Mouse (Mus musculus): Measurements from ENCODE around the gene Cabp1. TPM values are rescaled to one million over a fixed set of nuclear protein-coding genes. Genes with fewer than 3 reads are reported as not detected.
"Not testable (repeated sequence)": the region's sequence is repeated elsewhere in the genome, so short reads cannot be mapped to it uniquely, and the experiment has no call there.

The Cabp1 gene
- total RNA-seq, 2 experiments from 2014 or later = 2.7 to 3.0 TPM

- DNase-seq (ENCODE audit: low spot score) = no peak
- intact Hi-C loops (cut with DNase I) = no loop called here
These were observed 11.3 kb downstream of the Cabp1 start for GRCm38 (mm10) chr5:115182925-115183324.

DNA sequence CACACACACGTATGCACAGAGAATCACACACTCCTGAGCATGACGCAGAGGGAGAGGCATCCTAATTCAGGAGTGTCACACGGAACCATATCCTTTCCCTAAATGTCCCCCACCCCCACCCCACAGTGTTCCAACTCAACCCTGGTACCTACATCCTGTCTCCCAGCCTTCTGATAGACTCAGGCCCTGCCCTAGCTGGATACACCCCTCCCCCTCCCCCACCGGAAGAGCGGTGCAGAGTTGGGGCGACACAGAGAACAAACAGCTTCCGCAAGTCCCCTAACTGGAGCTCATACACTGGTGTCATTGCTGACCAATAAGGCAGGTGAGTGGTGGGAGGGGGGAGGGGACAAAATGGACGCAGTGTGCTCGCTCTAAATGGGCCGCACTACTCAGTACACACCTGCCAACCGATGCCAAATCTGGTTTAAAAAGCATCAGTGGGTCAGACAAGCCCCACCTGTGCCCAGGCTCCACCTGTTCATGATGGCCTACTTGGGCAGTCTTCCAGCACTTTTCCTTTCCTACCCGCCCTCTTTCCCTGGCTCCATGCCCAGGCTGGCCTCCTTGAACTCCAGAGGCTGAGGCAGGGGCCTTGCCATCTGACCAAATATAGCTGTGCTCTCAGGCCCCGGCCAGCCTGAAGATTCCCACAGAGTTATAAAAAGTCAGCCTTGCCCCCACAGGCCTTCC lies 12.8 kb downstream of the Cabp1 start:
- no peak for DNase-seq (ENCODE audit: low spot score)
- intact Hi-C loops (cut with DNase I) = no loop called here

- DNase-seq (ENCODE audit: low spot score) = no peak
- intact Hi-C loops (cut with DNase I) = no loop called here
These were observed 14.6 kb downstream of the Cabp1 start for GRCm38 (mm10) chr5:115179596-115179995.

- intact Hi-C loops (cut with DNase I) = no loop called here
- DNase-seq (ENCODE audit: low spot score) = no peak
These were observed 16.3 kb downstream of the Cabp1 start for GRCm38 (mm10) chr5:115177866-115178265.

DNA sequence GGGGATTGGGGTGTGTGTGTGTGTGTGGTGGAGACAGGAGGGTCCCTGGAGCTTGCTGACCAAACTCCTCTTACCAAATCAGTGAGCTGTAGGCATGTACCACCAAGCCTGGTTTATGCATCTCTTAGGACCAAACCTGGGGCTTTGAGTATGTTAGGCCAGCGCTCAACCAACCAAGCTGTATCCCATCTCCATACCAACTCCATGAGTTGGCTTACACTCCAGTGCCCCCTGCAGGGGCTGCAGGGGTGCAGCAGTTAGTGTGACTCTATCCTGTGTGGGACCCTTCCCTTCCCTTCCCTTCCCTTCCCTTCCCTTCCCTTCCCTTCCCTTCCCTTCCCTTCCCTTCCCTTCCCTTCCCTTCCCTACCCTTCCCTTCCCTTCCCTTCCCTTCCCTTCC lies 19.6 kb downstream of the Cabp1 start:
- DNase-seq (ENCODE audit: low spot score) = no peak
- intact Hi-C loops (cut with DNase I) = no loop called here

- intact Hi-C loops (cut with DNase I) = no loop called here
- no peak for DNase-seq (ENCODE audit: low spot score)
These were observed 24.0 kb downstream of the Cabp1 start for GRCm38 (mm10) chr5:115170150-115170549.

DNA sequence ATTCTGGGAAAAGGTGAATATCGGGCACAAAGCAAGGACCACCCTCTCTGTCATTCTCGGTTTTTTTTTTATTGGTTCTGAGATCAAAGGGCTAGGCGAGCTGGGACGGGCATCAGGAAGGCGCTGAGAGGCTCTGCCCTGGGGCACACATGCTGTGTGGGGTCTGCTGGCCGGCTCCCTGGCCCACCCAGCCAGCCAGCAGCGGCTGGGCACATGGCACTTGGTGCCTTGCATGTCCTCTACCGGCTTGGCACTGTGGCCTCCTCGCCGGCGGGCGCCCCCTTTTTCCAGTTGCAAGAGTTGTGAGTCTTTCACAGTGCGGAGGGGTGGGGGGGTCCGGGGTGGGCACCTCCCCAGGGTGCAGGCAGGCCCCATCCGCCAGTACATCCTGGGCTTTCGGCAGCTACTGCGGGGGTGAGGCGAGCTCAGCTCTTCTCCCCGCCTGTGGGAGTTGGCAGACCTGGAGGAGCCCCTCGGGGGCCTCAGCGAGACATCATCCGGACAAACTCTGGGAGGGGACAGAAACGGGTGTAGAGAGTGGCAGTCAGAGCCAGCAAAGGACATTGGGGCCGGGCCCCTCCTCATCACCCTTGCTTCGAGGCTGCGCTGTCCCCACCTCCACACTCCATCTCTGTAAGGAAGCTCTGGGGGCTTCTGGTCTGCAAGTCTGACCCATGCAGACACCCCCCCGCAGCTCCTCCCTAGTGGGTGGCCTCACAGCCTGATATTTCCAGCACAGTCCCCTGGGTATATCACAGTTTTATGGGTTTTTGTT lies 25.4 kb downstream of the Cabp1 start:
- intact Hi-C loops (cut with DNase I) = no loop called here

GRCm38 (mm10) chr5:115167396-115167795 lies 26.8 kb downstream of the Cabp1 start:
- no peak for DNase-seq (ENCODE audit: low spot score)

More for the DNA sequence above, 25.4 kb downstream of the Cabp1 start:
- no peak for DNase-seq (ENCODE audit: low spot score)

GRCm38 (mm10) chr5:115166815-115167194 lies 27.4 kb downstream of the Cabp1 start:
- no peak for DNase-seq (ENCODE audit: low spot score)
- intact Hi-C loops (cut with DNase I) = no loop called here

More at GRCm38 (mm10) chr5:115167396-115167795, 26.8 kb downstream of the Cabp1 start:
- intact Hi-C loops (cut with DNase I) = no loop called here

GRCm38 (mm10) chr5:115165895-115166814 lies 28.0 kb downstream of the Cabp1 start:
- DNase-seq (ENCODE audit: low spot score) = no peak
- intact Hi-C loops (cut with DNase I) = no loop called here

- DNase-seq (ENCODE audit: low spot score) = no peak
- intact Hi-C loops (cut with DNase I) = no loop called here
These were observed 28.8 kb downstream of the Cabp1 start for GRCm38 (mm10) chr5:115165351-115165750.

GRCm38 (mm10) chr5:115164446-115164845 lies 29.7 kb downstream of the Cabp1 start:
- intact Hi-C loops (cut with DNase I); DNase-seq (ENCODE audit: low spot score): not testable (repeated sequence)

- no peak for DNase-seq (ENCODE audit: low spot score)
- intact Hi-C loops (cut with DNase I) = loop anchor here (2.0 kb wide), 1 partner anchor 39 kb away; no protein-coding TSS in a partner anchor
These were observed 30.6 kb downstream of the Cabp1 start for GRCm38 (mm10) chr5:115163563-115163962.

GRCm38 (mm10) chr5:115161940-115162279 lies 32.3 kb downstream of the Cabp1 start:
- DNase-seq (ENCODE audit: low spot score) = not testable (repeated sequence)
- intact Hi-C loops (cut with DNase I) = loop anchor here (2.0 kb wide), 1 partner anchor 37 kb away; no protein-coding TSS in a partner anchor

- DNase-seq (ENCODE audit: low spot score) = no peak
- intact Hi-C loops (cut with DNase I) = no loop called here
These were observed 32.9 kb downstream of the Cabp1 start for GRCm38 (mm10) chr5:115161064-115161939.

DNA sequence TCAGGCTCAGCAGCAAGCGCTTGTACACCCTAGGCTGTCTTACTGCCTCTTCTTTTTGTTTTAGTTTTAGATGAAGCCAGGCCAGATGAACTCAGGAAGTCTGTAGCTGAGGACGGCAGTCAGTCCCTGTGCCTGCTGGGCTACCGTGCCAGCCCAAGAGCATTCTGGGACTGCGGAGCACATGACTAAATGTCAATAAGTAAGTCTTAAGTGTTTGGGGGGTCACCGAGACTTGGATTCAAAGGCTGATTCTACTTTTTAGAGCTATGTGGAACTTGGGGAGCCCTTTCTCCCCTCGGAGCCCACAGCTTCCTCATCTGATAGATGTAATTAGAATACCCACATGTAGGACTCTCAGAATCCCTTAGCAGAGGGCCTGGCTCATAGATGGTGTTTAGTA lies 33.5 kb downstream of the Cabp1 start:
- intact Hi-C loops (cut with DNase I) = no loop called here
- DNase-seq (ENCODE audit: low spot score) = no peak

- intact Hi-C loops (cut with DNase I) = no loop called here
- DNase-seq (ENCODE audit: low spot score) = no peak
These were observed 35.0 kb downstream of the Cabp1 start for GRCm38 (mm10) chr5:115159165-115159564.

- intact Hi-C loops (cut with DNase I) = no loop called here
These were observed 35.9 kb downstream of the Cabp1 start, which contains the start of gene Mlec for GRCm38 (mm10) chr5:115158040-115158983. Mlec (minus strand) TSS chr5:115158179.

More at GRCm38 (mm10) chr5:115158040-115158983, 35.9 kb downstream of the Cabp1 start, which contains the start of gene Mlec:
- DNase-seq (ENCODE audit: low spot score) = peak; percentile 98
